ENCODE assay signal across 8 mouse cellular contexts in genomic region chr10:74967651-74968267, GRCm38 (mm10). TPM values are rescaled to one million over a fixed set of nuclear protein-coding genes. Genes with fewer than 3 reads are reported as not detected.
DNase-seq lines count a peak whose midpoint lies in the region; ATAC-seq and TF ChIP-seq lines count a peak whose summit lies in the region.

No protein-coding gene starts in this region.

- peak; percentile 65 for DNase-seq in cerebellum, adult 11 months
- peak; percentile 45 for DNase-seq in right cerebral cortex, postnatal 25 days
- DNase-seq in right cerebral cortex, adult 18-20 months: no peak
- no peak for DNase-seq in heart, postnatal 0 days (ENCODE audit: low spot score)
- DNase-seq in liver, embryonic 11.5 days (ENCODE audit: low spot score): no peak
- no peak for DNase-seq in urinary bladder, adult 2 months (ENCODE audit: low spot score)

- ATAC-seq in cerebellum, adult (ENCODE audit: insufficient number of reproducible peaks, low FRiP score, low TSS enrichment): no peak
- no peak for ATAC-seq in heart, postnatal 0 days (ENCODE audit: insufficient read depth, low read depth)
- peak; percentile 3; the same call in 1 of the 2 replicates for ATAC-seq in liver, embryonic 11.5 days (replicated peaks; ENCODE audit: low FRiP score)
- ATAC-seq in stomach, embryonic 14.5 days (ENCODE audit: insufficient number of reproducible peaks, insufficient read depth, low FRiP score, low read depth): no peak

- no peak overlapping the region; the same call in 1 of the 2 replicates for H3K9ac ChIP-seq in heart, postnatal 0 days (replicated peaks; ENCODE audit: low read depth, low read length)
- peak overlapping the region; percentile 48; the same call in 1 of the 2 replicates for H3K9ac ChIP-seq in liver, embryonic 11.5 days (ENCODE audit: low read depth, low read length)
- peak overlapping the region; percentile 36; the same call in 1 of the 2 replicates for H3K9ac ChIP-seq in stomach, embryonic 14.5 days (replicated peaks; ENCODE audit: low read depth, low read length)

- no peak overlapping the region for H3K27ac ChIP-seq in heart, postnatal 0 days (ENCODE audit: low read depth)
- H3K27ac ChIP-seq in liver, embryonic 11.5 days (ENCODE audit: low read depth, low read length): no peak overlapping the region
- no peak overlapping the region for H3K27ac ChIP-seq in stomach, embryonic 14.5 days (ENCODE audit: low read length)

- H3K4me3 ChIP-seq in heart, postnatal 0 days (ENCODE audit: low read depth, low read length): peak overlapping the region; percentile 71
- H3K4me3 ChIP-seq in liver, embryonic 11.5 days (ENCODE audit: low read depth, low read length): peak overlapping the region; percentile 64
- peak overlapping the region; percentile 56 for H3K4me3 ChIP-seq in stomach, embryonic 14.5 days (ENCODE audit: low read depth, low read length)

- no peaks in the 10 kb centered on the region for H3K36me3 ChIP-seq in heart, postnatal 0 days (replicated peaks; ENCODE audit: control insufficient read depth, insufficient read depth, low read length)
- H3K36me3 ChIP-seq in liver, embryonic 11.5 days (ENCODE audit: control insufficient read depth, insufficient read depth, low read length): no peaks in the 10 kb centered on the region
- H3K36me3 ChIP-seq in stomach, embryonic 14.5 days (ENCODE audit: control insufficient read depth, insufficient read depth, low read length): no peaks in the 10 kb centered on the region

- no peak for TF ChIP-seq EP300 in heart, postnatal 0 days (IDR thresholded peaks at IDR 0.05; ENCODE audit: low read depth)

- TF ChIP-seq CTCF in heart, postnatal 0 days (IDR thresholded peaks at IDR 0.05; ENCODE audit: low read depth): no peak

- H3K4me1 ChIP-seq in heart, postnatal 0 days (ENCODE audit: control insufficient read depth, insufficient read depth): peaks cover 9% of the 10 kb centered on the region; the same call in 1 of the 2 replicates
- H3K4me1 ChIP-seq in liver, embryonic 11.5 days (replicated peaks; ENCODE audit: control insufficient read depth, insufficient read depth, low read length): peaks cover 10% of the 10 kb centered on the region
- peaks cover 12% of the 10 kb centered on the region; the same call in 1 of the 2 replicates for H3K4me1 ChIP-seq in stomach, embryonic 14.5 days (ENCODE audit: control insufficient read depth, insufficient read depth, low read length)

- 9% methylated on average over 25 of the region's 25 CpGs for WGBS in heart, postnatal 0 days
- WGBS in liver, embryonic 11.5 days: 7% methylated on average over 25 of the region's 25 CpGs
- WGBS in stomach, embryonic 14.5 days: 2% methylated on average over 25 of the region's 25 CpGs

- peak overlapping the region; percentile 96 for H3K4me2 ChIP-seq in heart, postnatal 0 days (ENCODE audit: low read depth, low read length)
- peak overlapping the region; percentile 89 for H3K4me2 ChIP-seq in liver, embryonic 11.5 days
- peak overlapping the region; percentile 96 for H3K4me2 ChIP-seq in stomach, embryonic 14.5 days (replicated peaks; ENCODE audit: low read depth, low read length)

- H3K9me3 ChIP-seq in heart, postnatal 0 days (replicated peaks; ENCODE audit: control insufficient read depth, low read length): no peaks in the 10 kb centered on the region
- no peaks in the 10 kb centered on the region for H3K9me3 ChIP-seq in liver, embryonic 11.5 days (ENCODE audit: control insufficient read depth, low read length)
- H3K9me3 ChIP-seq in stomach, embryonic 14.5 days (ENCODE audit: control insufficient read depth, low read depth, low read length): no peaks in the 10 kb centered on the region

- peaks cover 70% of the 10 kb centered on the region for H3K27me3 ChIP-seq in heart, postnatal 0 days (ENCODE audit: control insufficient read depth, insufficient read depth, low read length)
- peaks cover 17% of the 10 kb centered on the region for H3K27me3 ChIP-seq in liver, embryonic 11.5 days (replicated peaks; ENCODE audit: control insufficient read depth, insufficient read depth, low read length)
- no peaks in the 10 kb centered on the region for H3K27me3 ChIP-seq in stomach, embryonic 14.5 days (ENCODE audit: control insufficient read depth, insufficient read depth, low read length)

RNA-seq across cellular contexts. Expression of gene Gnaz, which starts 0.8 kb away (rescaled TPM):
- total RNA-seq in heart, postnatal 0 days (2014; rRNA removed; ENCODE audit: low replicate concordance): 2.1 and 2.4 TPM in 2 replicates
- 0.38 and 0.44 TPM in 2 replicates for polyA plus RNA-seq in heart, postnatal 0 days (2015; fragmentation: Nextera tagmentation; extraction: Ambion mirVana)
- polyA plus RNA-seq in liver, embryonic 11.5 days (2014; fragmentation: Nextera tagmentation; extraction: Ambion mirVana): 13.3 and 13.6 TPM in 2 replicates
- polyA plus RNA-seq in stomach, embryonic 14.5 days (2014; fragmentation: Nextera tagmentation; extraction: Ambion mirVana): 4.8 and 6.1 TPM in 2 replicates
- polyA plus RNA-seq in urinary bladder, adult 2 months (2012; rRNA removed): 10.8 and 14.1 TPM in 2 replicates

Comparison
In these comparisons a context has a peak if more than half of its experiments do, and no peak if none do; other contexts are left out.
1. DNase-seq: peak in cerebellum, adult 11 months (single experiment) and right cerebral cortex, postnatal 25 days (single experiment); none in right cerebral cortex, adult 18-20 months (single experiment), heart, postnatal 0 days (single experiment), liver, embryonic 11.5 days (single experiment) and urinary bladder, adult 2 months (single experiment).
2. Peak in every context shown above with its lines, with median percentiles within 50 percentile points of each other: H3K4me2 ChIP-seq and H3K4me3 ChIP-seq.